Mouse (Mus musculus): ENCODE measurements at regions not wholly inside any gene's neighbourhood (a gene's known extent, or its start where the extent isn't known, plus 50 kb on each side); places are given as distances from the start of the nearest gene placed in this dataset.

GRCm38 (mm10) chr10:117579210-117579609, 50.1 kb upstream of the Cpm start:
- Histone ChIP-seq H3K27ac (ENCODE audit: low read length) (no peak overlapping the region), H3K9me3 (replicated peaks; ENCODE audit: control insufficient read depth, low read length) (no peaks in the 10 kb centered on the region), H3K4me2 (ENCODE audit: low read depth, low read length) (no peak overlapping the region), H3K4me3 (replicated peaks; ENCODE audit: low read length) (no peak overlapping the region), H3K9ac (ENCODE audit: low read length) (no peak overlapping the region), H3K27me3 (ENCODE audit: control insufficient read depth, insufficient read depth, low read length) (no peaks in the 10 kb centered on the region), H3K4me1 (ENCODE audit: control insufficient read depth, insufficient read depth, low read length) (no peaks in the 10 kb centered on the region), H3K36me3 (ENCODE audit: control insufficient read depth, insufficient read depth, low read length) (no peaks in the 10 kb centered on the region)
- ATAC-seq (ENCODE audit: insufficient read depth, low FRiP score): no peak
- 75% methylated on average over 3 of the region's 3 CpGs for WGBS

- Histone ChIP-seq H3K27me3 (ENCODE audit: control insufficient read depth, insufficient read depth, low read length) (no peaks in the 10 kb centered on the region), H3K27ac (ENCODE audit: low read length) (no peak overlapping the region), H3K4me2 (ENCODE audit: low read depth, low read length) (no peak overlapping the region), H3K9me3 (replicated peaks; ENCODE audit: control insufficient read depth, low read length) (no peaks in the 10 kb centered on the region), H3K36me3 (ENCODE audit: control insufficient read depth, insufficient read depth, low read length) (no peaks in the 10 kb centered on the region), H3K4me3 (replicated peaks; ENCODE audit: low read length) (no peak overlapping the region), H3K4me1 (ENCODE audit: control insufficient read depth, insufficient read depth, low read length) (no peaks in the 10 kb centered on the region), H3K9ac (ENCODE audit: low read length) (no peak overlapping the region)
- ATAC-seq (ENCODE audit: insufficient read depth, low FRiP score): no peak
- 80% methylated on average over 4 of the region's 4 CpGs for WGBS
Measured at GRCm38 (mm10) chr10:117578696-117579146, 50.6 kb upstream of the Cpm start.

GRCm38 (mm10) chr10:117577970-117578695, 51.2 kb upstream of the Cpm start:
- Histone ChIP-seq H3K9ac (ENCODE audit: low read length) (no peak overlapping the region), H3K4me2 (ENCODE audit: low read depth, low read length) (no peak overlapping the region), H3K27me3 (ENCODE audit: control insufficient read depth, insufficient read depth, low read length) (no peaks in the 10 kb centered on the region), H3K9me3 (replicated peaks; ENCODE audit: control insufficient read depth, low read length) (no peaks in the 10 kb centered on the region), H3K27ac (ENCODE audit: low read length) (no peak overlapping the region), H3K4me3 (replicated peaks; ENCODE audit: low read length) (no peak overlapping the region), H3K4me1 (ENCODE audit: control insufficient read depth, insufficient read depth, low read length) (no peaks in the 10 kb centered on the region), H3K36me3 (ENCODE audit: control insufficient read depth, insufficient read depth, low read length) (no peaks in the 10 kb centered on the region)
- no peak for ATAC-seq (ENCODE audit: insufficient read depth, low FRiP score)
- 88% methylated on average over 4 of the region's 4 CpGs for WGBS

- H3K27me3 ChIP-seq (ENCODE audit: control insufficient read depth, insufficient read depth, low read length): no peaks in the 10 kb centered on the region
- ATAC-seq (ENCODE audit: insufficient read depth, low FRiP score): no peak
- no peaks in the 10 kb centered on the region for H3K36me3 ChIP-seq (ENCODE audit: control insufficient read depth, insufficient read depth, low read length)
- peaks cover 4% of the 10 kb centered on the region; the same call in 1 of the 2 replicates for H3K4me1 ChIP-seq (ENCODE audit: control insufficient read depth, insufficient read depth, low read length)
- no peak overlapping the region for H3K9ac ChIP-seq (ENCODE audit: low read length)
- no peak overlapping the region for H3K4me3 ChIP-seq (replicated peaks; ENCODE audit: low read length)
- no peaks in the 10 kb centered on the region for H3K9me3 ChIP-seq (replicated peaks; ENCODE audit: control insufficient read depth, low read length)
- H3K27ac ChIP-seq (ENCODE audit: low read length): no peak overlapping the region
- 82% methylated on average over 8 of the region's 8 CpGs for WGBS
- no peak overlapping the region for H3K4me2 ChIP-seq (ENCODE audit: low read depth, low read length)
Measured at GRCm38 (mm10) chr10:117576881-117577730, 52.2 kb upstream of the Cpm start.

GRCm38 (mm10) chr10:117576154-117576859, 53.0 kb upstream of the Cpm start:
- Histone ChIP-seq H3K9ac (ENCODE audit: low read length) (no peak overlapping the region), H3K4me1 (ENCODE audit: control insufficient read depth, insufficient read depth, low read length) (peaks cover 6% of the 10 kb centered on the region; the same call in 1 of the 2 replicates), H3K4me2 (ENCODE audit: low read depth, low read length) (no peak overlapping the region), H3K27ac (ENCODE audit: low read length) (peak overlapping the region; percentile 26; the same call in 1 of the 2 replicates), H3K9me3 (replicated peaks; ENCODE audit: control insufficient read depth, low read length) (no peaks in the 10 kb centered on the region), H3K4me3 (replicated peaks; ENCODE audit: low read length) (no peak overlapping the region), H3K27me3 (ENCODE audit: control insufficient read depth, insufficient read depth, low read length) (no peaks in the 10 kb centered on the region), H3K36me3 (ENCODE audit: control insufficient read depth, insufficient read depth, low read length) (no peaks in the 10 kb centered on the region)
- ATAC-seq (ENCODE audit: insufficient read depth, low FRiP score): no peak
- WGBS: 73% methylated on average over 10 of the region's 10 CpGs

GRCm38 (mm10) chr10:117575404-117576153, 53.7 kb upstream of the Cpm start:
- Histone ChIP-seq H3K27me3 (ENCODE audit: control insufficient read depth, insufficient read depth, low read length) (no peaks in the 10 kb centered on the region), H3K9ac (ENCODE audit: low read length) (no peak overlapping the region), H3K4me1 (ENCODE audit: control insufficient read depth, insufficient read depth, low read length) (peaks cover 12% of the 10 kb centered on the region), H3K4me2 (ENCODE audit: low read depth, low read length) (no peak overlapping the region), H3K27ac (ENCODE audit: low read length) (peak overlapping the region; percentile 26; the same call in 1 of the 2 replicates), H3K4me3 (replicated peaks; ENCODE audit: low read length) (no peak overlapping the region), H3K36me3 (ENCODE audit: control insufficient read depth, insufficient read depth, low read length) (no peaks in the 10 kb centered on the region), H3K9me3 (replicated peaks; ENCODE audit: control insufficient read depth, low read length) (no peaks in the 10 kb centered on the region)
- WGBS: 47% methylated on average over 14 of the region's 14 CpGs
- ATAC-seq (ENCODE audit: insufficient read depth, low FRiP score): no peak; the same call in 1 of the 2 replicates

GRCm38 (mm10) chr10:117574915-117575314, 54.4 kb upstream of the Cpm start:
- Histone ChIP-seq H3K4me1 (ENCODE audit: control insufficient read depth, insufficient read depth, low read length) (peaks cover 12% of the 10 kb centered on the region), H3K4me3 (replicated peaks; ENCODE audit: low read length) (no peak overlapping the region), H3K36me3 (ENCODE audit: control insufficient read depth, insufficient read depth, low read length) (no peaks in the 10 kb centered on the region), H3K9me3 (replicated peaks; ENCODE audit: control insufficient read depth, low read length) (no peaks in the 10 kb centered on the region), H3K4me2 (ENCODE audit: low read depth, low read length) (no peak overlapping the region), H3K27ac (ENCODE audit: low read length) (no peak overlapping the region), H3K27me3 (ENCODE audit: control insufficient read depth, insufficient read depth, low read length) (no peaks in the 10 kb centered on the region), H3K9ac (ENCODE audit: low read length) (no peak overlapping the region)
- WGBS: 76% methylated on average over 3 of the region's 3 CpGs
- ATAC-seq (ENCODE audit: insufficient read depth, low FRiP score): no peak

GRCm38 (mm10) chr10:117574056-117574727, 55.1 kb upstream of the Cpm start:
- H3K27me3 ChIP-seq (ENCODE audit: control insufficient read depth, insufficient read depth, low read length): no peaks in the 10 kb centered on the region
- H3K27ac ChIP-seq (ENCODE audit: low read length): no peak overlapping the region
- no peaks in the 10 kb centered on the region for H3K36me3 ChIP-seq (ENCODE audit: control insufficient read depth, insufficient read depth, low read length)
- no peak overlapping the region for H3K4me3 ChIP-seq (replicated peaks; ENCODE audit: low read length)
- 90% methylated on average over 6 of the region's 6 CpGs for WGBS
- H3K4me2 ChIP-seq (ENCODE audit: low read depth, low read length): no peak overlapping the region
- H3K4me1 ChIP-seq (ENCODE audit: control insufficient read depth, insufficient read depth, low read length): peaks cover 12% of the 10 kb centered on the region
- H3K9ac ChIP-seq (ENCODE audit: low read length): no peak overlapping the region
- H3K9me3 ChIP-seq (replicated peaks; ENCODE audit: control insufficient read depth, low read length): no peaks in the 10 kb centered on the region
- ATAC-seq (ENCODE audit: insufficient read depth, low FRiP score): no peak
